Mouse (Mus musculus) urinary bladder, postnatal 14 days (tissue): ENCODE data around the gene Dach1.
A peak's percentile ranks its signal among the peaks of the same experiment; 100 is the strongest.

Experiments
- DNase-seq: peaks from one replicate; pipeline ENCODE4 v3.0.0; 2021; ENCODE audit warnings: low spot score

Dach1 gene

DNA sequence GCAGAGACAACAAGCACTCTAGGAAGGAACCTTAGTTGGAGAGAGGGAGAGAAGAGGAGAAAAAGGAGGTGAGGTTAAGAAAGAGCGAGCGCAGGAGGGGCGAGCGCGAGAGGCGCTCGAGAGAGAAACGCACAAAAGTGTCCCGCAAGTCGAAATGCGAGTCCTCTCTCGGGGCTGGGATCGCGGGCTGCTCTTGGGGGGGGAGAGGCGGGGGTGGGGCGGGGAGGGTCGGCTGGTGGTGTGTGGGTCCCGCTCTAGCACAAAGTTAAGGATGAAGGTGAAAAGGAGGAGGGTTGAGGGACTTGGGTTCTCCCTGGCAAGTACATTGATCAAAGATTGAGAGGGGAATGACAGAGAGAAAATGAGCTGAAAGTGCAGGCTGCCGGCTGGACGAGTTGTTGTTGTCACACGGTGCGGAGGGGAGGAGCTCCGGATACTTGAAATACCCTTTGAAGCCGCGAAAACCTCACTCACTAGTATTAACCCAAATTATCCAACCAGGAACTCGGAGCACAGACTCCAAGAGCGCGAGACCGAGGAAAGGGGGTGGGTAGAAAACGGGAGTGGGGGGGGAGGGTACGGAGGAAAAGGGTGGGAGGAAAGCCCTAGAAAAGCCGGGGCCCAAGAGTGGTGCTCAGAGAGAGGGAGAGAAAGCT is at the start of gene Dach1:
Gene Dach1 (minus strand): TSS at position 345 of the 656 bp plus-strand sequence.
- peak; percentile 52 for DNase-seq

DNA sequence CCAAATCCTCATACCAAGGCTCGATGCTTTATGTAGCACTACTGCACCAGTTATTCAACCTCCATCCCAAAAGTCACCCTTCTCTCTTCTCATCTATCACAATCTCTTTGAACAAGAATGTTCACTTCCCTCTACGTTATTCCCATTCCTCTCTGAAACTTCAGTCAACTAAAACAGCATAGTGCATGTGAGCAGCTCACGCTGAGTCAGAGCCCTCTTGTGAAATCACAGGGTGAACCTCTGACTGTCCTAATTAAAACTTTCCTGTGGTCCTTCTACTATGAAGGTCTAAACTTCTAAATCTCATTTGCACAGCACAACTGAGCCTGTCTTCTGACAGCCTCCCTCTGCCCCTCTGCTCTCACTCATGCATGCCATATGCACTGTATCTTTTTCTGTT is 30.5 kb upstream of the Dach1 start:
- DNase-seq: no peak

DNA sequence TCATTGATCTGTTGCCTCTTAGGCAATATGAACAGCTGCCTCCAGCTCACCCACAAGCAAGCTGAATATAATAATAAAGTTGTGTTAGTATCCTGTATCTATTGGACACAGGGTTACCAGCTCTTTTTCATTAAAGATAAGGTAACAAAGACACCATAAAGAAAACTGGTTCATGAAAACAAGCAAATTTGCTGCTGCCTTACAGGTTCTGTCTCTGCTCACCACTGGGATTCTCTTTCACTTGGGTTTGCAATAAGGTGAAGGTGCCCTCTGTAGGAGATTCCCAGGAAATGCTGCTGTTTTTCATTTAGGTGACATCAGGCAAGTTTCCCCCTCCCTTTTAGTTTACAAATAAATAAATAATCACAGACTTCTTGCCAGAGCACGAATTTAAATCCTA is 12.0 kb upstream of the Dach1 start:
- DNase-seq: no peak

DNA sequence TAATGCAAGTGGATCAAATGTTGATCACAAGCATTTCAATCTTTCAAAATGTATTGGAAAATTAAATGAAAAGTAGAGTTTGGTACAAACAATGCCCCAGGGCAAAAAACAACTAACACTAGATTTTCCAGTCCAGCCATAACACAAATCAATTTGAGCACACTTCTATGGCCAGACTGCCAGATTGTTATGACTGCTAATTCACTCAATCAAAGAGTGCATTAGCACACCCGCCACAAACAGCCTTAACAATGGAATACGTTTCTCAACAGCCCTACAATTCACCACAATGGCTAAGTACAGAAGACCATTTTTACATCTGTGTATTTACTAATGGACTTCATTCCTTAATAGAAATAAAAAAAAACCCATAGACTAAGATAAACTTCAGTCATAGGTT is 4.3 kb upstream of the Dach1 start:
- no peak for DNase-seq

DNA sequence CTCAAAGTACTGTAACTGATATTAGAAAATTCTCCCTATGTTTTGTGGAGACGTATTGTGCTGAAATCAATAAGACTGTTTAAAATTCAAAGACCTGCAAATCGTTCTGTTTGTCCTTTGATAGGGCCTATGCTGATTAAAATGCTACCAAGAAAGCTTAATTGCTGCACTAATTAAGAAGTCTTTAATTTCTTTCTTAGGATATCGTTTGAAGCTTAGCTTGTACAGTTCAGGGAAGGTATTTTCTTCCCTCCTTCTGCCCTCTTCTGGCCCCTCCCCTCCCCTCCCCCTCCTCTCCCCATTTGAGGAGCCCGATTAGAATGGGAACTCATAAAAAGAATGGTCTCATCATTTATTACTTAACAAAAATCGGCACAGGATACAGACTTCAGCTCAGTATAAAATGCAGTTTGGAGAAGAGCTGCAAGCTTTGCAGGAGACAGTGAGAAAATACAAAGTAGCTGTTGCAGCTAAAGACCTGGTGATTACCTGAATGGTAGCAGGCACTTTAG is 2.9 kb upstream of the Dach1 start:
- no peak for DNase-seq

DNA sequence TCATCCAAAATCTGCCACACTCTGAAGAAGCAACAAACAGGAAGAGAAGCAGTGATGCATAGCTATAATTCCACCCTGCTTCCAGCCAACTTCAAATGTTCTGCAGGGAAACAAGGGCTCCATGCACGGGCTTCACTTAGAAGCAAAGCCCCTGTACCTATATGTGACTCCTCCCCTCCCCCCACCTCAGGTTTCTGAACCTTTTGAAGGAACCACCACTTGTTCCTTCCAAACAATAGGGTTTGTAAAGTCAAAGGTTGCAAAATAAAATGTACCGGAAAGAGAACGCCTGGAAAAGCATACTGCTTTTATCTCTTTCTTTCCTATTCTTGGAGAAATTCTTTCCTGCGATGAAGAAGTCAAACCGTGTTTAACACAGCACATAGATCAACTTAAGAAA is 2.3 kb upstream of the Dach1 start:
- no peak for DNase-seq

DNA sequence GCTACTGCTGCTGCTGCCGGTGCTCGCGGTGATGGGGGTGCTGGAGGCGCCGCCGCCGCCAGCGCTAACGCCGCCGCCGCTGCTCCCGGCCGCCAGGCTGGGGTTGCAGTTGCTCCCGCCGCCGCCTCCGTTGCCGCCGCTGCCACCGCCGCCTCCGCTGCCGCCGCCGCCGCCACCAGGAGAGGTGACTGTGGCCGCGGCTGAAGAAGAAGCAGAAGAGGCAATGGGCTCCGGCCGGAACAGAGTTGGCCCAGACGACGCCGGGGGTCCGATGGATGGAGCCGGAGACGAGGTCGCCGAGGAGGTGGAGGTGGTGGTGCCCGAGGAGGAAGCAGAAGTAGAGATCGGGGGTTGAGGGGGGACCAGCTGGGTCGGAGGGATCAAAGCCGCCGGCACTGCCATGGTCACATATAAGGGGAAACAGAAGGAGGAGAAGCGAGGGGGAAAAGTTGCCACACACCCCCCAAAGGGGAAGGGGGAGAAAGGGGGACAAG is 610 bp downstream of the Dach1 start:
- DNase-seq: peak; percentile 35

DNA sequence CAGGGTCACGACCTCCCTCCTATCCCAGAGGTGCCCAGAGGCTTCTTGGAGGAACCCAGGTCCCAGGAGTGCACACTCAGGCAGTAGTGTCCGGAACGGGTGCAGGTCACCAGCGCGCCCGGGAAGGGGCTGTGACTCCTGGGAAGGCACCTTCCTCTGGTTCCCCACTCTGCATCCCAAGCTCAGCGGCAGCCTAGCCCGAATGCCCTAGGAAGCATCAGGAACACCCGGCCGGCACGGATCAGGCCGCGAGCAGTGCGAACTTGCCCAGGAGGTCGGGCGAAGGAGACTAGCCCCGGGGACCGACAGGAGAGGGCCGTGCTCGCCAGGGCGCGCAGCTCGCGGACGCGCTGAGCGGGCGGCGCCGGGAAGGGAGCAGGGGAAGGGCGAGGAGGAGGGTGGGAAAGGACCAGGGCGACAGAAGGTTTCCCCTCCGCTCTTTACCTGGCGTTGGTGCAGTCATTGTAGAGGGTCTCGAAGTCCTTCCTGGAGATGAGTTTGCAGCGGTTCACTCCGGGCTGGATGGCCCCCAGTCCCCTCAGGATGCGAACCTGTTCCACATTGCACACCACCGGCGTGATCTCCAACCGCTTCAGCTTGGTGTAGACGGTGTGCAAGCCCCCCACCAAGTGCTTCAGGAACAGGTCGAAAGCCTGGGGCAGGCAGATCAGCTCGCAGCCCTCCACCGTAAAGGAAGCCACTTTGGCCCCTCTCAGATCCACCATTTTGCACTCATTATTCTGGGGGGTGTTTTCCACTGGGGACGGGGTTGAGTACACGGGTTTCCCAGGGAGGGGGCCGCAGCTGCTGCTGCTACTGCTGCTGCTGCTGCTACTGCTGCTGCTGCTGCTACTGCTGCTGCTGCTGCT is 1.3 kb downstream of the Dach1 start:
- peak; percentile 52 for DNase-seq

DNA sequence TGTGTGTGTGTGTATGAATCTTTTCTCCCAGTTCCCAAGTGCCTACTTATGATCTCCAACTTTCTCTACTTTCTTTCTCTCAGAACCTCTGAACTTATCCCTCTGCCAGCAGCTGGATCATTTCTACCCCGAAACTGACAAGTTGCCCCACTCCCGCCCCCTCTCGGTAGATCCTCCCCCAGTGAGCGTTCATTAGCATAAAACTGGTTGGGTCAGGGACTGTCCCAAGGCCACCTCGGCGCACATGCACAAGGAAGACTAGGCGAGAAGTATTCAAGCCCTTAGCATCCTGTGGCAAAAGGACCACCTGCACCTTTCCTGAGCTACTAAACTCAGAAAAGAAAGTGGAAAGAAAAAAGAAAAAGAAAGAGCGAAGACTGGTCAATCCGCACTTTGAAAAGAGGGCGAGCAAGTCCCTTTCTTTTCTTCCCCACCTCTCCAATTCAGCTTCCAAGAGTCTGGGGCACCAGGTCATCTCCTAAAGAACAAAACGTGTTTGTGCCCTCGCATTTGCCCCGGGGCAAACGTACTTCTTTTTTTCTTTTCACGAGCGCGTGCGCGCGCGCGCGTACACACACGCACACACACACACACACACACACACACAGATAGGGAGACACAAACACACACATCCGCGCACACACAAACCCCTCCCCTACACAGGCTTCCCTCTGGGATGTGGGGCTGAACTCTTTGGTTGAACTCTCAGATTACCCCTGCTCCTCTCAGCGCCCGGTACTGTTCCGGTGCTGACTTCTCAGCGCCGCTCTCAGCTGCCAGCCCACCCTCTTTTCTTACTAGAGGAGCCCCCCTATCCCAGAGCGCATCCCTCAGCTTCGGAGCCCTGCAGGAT is 2.2 kb downstream of the Dach1 start:
- DNase-seq: peak; percentile 66

DNA sequence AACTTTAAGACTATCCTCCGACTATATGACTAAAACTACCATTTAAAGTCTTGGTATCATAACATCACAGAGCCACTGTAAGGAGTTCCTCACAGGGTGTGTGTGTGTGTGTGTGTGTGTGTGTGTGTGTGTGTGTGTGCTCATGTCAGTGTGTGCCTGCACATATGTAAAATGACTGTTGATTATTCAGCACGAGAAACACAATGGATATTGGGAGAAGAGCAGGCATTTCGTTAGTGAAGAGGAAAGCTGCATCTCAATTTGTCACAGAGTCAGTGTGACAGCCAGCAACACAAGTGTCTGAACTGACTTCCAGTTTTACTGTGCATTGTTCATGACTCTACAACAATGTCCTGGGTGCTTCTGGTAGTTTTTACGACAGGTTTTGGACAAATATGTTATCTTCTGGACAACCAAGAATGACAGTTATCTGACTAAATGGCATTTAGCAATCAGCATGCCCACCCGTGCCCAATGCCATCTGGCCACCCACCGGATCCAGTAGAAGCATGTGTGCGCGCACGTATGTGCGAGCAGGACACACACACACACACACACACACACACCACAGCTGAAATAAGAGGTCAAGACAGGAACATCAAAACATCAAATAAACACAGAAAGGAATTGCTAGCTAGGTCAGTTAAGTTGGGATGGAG is 3.1 kb downstream of the Dach1 start:
- DNase-seq: no peak

DNA sequence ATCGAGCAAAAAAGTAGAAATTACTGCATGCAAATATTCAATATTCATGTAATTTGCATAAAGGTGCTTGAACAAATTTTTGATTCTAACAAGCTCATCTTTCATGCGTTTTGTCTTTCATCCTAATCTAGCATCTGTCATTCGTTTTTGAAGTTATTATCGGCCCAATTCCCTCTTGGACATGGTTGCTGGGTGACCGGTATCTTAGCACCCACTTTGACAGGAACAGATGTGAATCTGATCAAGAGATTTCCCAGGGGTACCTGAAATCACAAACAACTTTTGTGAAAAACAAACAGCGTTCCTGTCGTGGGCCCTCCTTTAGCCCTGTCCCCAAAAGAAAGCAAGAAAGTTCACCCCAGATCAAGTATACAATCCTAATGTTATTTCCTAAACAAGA is 12.8 kb downstream of the Dach1 start:
- DNase-seq: no peak

DNA sequence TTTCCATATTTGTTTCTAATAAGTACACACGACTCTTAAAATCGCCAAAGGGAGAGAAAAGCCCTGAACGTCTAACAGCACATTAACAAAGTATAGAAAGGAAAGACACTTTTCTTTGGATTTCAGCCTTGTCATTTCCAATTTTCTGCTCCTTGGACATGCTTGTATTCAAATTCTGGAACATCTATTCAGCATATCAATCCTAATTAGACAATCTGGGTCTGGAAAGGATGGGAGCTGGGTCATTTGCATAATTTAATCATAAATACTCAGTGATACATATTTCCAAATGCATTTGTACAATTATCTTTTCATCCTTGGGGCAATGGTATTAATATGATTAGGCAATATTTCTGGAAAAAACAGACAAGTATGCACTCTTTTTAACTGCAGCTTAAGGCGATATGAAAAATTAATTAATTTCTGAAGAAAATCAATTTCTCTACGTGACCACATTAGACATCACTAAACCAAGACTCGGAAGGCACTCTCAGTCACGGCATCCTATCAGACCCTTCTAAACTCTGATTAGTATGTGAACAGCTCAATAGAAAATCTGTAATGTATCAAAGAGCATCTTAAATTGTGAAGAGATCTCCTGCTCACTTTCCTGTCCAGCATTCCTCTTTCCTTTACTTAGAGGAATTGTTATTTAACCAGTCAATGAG is 13.7 kb downstream of the Dach1 start:
- DNase-seq: no peak

DNA sequence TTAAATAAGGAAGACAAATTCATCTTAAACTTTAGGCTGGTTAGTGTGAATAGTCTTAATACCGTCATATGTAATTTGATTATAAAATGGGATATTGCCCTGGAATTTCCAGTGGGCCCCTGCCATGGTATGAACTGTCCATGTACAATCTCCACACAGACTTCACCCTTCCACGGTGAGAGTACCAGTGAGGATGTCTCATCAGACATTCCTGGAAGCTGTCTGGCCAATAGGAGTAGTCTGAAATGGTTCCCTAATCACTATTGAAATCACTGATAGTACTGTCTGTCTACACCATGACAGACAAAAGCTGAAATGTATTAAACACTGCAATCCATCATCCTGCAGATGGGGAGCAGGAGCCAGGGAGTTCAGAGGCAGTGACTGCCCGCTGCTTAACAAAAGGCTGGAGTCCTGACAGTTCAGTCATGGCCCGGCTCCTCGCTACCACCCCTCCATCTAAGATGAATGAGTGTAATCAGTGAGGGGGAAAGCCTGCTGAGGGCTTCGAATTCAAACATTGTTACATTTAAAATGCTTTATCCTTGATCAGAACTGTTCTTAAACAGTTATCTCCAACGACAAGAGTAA is 14.6 kb downstream of the Dach1 start:
- no peak for DNase-seq

DNA sequence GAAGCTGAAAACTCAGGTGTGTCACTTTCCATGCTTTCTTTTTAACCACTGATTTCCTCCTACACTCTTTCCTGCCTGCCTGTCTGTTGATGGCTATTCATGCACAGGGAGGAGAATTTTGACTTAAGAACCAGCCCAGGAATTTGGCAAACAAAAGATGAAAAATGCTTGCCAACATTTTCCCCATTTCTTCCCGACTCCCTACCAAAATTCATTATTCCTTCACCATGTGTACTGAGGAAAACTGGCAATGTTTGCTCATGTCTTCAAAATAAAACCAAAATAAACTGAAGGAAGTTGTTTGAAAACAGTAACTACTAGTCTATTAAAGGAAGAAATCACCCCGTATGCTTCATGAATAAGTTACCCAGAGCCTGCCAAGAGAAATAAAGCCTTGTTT is 27.8 kb downstream of the Dach1 start:
- DNase-seq: no peak

DNA sequence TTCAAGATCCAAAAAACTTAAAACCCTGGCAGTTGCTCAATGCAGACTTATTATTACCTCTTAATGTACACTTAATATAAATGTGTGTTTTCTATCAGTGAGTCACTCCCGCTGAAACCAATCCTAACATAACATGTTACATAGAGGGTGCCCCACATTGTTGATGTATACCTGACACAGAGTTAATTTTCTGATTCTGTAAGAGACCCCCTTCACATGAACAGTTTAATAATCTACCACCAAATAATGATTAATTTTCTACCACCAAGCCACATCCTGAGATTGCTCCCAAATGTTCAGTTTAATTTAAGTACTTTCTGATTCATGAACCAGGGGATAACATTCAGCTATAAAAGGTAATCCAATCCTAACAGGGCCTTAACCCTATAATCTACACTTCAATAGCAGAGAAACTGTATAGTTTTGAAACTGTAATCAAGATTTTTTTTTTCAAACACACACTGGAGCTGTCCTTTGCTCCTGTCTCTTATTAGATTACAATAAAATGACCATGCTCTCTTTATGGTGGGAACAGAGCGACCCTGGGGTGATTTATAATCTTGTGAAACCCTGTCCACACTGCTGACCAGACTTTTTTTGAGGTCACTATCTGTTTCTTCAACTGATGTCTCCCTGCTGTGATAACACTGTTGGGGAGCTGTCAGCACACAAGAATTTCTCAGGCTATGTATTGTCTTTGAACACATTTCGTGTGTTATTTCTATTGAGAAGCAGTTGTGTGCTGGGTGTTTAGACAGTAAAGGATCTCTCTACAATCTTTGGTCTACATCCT is 30.5 kb downstream of the Dach1 start:
- no peak for DNase-seq

DNA sequence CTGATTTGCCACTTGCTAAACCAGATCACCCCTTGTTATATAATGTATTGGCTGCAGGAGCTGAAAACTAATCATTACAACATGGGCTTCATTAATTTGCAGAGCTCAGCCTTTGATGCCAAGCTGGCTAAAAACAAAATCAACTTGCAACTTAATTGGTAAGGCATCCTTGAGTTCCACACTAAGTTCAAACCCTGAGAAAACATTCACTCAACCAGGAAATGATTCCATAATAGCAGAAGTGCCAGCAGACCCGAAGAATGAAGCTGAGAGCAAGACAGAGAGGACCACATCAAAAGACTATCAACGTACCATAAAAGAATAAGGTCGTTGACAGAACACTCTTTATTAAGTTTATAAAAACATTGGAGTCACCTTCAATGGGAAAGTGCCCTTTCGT is 35.0 kb downstream of the Dach1 start:
- no peak for DNase-seq

DNA sequence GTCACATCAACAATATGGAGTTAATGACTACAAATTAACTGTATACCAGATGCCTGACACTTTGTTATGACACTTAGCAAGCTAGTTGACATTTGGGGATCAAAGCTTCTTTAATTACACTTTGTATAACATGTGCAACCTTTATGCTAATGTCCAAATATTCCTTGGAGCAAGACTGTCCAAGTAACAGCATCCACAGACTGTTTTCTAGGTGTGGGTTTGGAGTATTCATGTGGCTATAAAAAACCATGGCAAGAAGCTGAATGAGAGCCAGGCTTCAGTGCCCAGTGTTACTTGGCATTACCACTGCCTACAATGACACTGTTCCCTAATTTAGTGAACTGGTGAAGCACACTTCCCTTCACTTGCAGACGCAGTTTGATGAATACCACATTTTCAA is 46.5 kb downstream of the Dach1 start:
- DNase-seq: no peak

DNA sequence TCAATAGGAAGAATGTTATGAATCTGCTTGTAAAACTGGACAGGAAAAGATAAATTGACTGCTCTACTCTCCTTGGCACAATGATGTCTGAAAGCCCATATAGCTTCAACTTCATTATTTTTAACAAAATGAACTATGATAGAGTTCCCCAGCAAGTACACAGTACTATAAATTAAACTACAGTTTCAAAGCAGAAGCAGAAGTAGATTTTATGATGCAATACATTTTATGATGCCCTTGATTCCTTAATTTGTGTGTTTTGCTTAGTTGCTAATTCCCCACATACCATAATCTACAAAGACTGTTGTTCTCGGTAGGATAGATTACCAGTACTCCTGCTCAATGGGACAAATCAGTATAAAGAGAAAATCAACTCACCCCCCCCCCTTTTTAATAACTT is 52.9 kb downstream of the Dach1 start:
- no peak for DNase-seq

DNA sequence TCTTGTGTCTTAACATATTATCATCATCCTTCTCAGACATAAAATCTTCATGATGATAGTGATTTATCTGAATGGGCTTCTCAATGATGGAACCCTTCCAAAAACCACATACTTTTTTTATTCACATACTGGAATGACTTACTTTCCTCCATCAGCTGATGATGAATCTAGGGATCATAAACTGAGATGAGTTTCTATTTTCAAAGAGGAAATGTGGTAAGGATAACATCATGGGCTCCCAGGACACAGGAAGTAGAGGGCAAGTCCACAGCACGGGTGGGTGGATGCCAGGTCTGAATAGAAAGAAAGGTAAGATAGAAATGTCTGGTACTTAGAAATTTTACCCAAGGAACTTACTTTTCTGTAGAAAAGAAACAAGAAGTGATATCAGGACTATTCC is 56.5 kb downstream of the Dach1 start:
- no peak for DNase-seq

DNA sequence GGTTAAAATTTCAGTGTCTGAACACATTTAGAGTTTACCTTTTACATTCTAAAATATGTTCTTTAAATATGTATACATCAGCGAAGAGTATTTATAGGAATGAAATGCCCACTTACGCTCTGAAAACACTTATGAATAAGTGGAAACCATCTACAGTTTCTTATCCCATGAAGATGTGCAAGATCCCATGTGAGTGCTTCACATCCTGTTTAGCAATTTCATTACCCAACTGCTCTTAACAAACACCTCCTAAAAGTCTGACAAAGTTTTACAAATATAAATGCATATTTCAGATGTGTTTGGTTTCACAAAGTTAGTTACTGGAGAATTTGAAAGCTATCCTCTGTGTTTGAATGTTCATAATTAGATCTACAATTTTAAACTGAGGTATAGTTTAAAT is 59.6 kb downstream of the Dach1 start:
- no peak for DNase-seq
